In the genomic region with DNA sequence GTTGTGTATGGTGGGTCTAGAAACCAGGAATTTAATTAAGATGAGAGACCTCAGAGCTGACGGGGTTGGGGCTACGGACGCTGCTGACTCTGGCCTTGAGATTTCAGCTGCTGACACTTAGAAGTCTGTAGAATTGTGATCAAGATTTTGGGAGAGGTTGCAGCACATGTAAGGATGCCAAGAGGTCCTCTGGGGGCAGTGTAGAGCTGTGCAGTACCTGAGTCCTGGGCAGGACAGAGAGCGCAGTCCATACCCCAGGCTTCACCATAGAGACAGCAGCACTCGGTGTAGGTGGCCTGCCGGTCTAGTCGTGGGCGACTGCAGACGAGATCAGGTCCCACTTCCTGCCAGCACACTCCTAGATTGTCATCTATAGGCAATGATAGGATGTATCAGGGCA, we compare ENCODE assay signal across 17 mouse cellular contexts. TPM values are rescaled to one million over a fixed set of nuclear protein-coding genes. Genes with fewer than 3 reads are reported as not detected.
DNase-seq lines count a peak whose midpoint lies in the region; ATAC-seq and TF ChIP-seq lines count a peak whose summit lies in the region.
"Had no signal": no experiment of that assay in that cellular context is flagged by ENCODE, and none has a peak within 500 bp of the region (broad histone marks: within the 10 kb centered on the region; RNA-seq: fewer than 3 reads in every experiment).

No protein-coding gene starts in this region.

- H3K27ac ChIP-seq in intestine, postnatal 0 days (ENCODE audit: low read depth, low read length): no peak overlapping the region
- no peak overlapping the region for H3K27ac ChIP-seq in intestine, embryonic 15.5 days
- H3K27ac ChIP-seq in midbrain, postnatal 0 days (ENCODE audit: low read depth, low read length): no peak overlapping the region
- H3K27ac ChIP-seq in midbrain, embryonic 13.5 days: no peak overlapping the region
- H3K27ac ChIP-seq: heart, embryonic 10.5 days; hindbrain, embryonic 12.5 days had no signal

- no peak overlapping the region for H3K4me3 ChIP-seq in intestine, postnatal 0 days (ENCODE audit: low read depth, low read length)
- H3K4me3 ChIP-seq in intestine, embryonic 15.5 days (replicated peaks): no peak overlapping the region
- no peak overlapping the region for H3K4me3 ChIP-seq in midbrain, postnatal 0 days (ENCODE audit: low read depth, low read length)
- H3K4me3 ChIP-seq in midbrain, embryonic 13.5 days (replicated peaks): no peak overlapping the region
- H3K4me3 ChIP-seq: erythroblast, embryonic 14.5 days; heart, embryonic 10.5 days; hindbrain, embryonic 12.5 days had no signal

- 81% methylated on average over 9 of the region's 9 CpGs for WGBS in intestine, postnatal 0 days
- WGBS in intestine, embryonic 15.5 days: 76% methylated on average over 9 of the region's 9 CpGs
- 58% methylated on average over 9 of the region's 9 CpGs for WGBS in midbrain, postnatal 0 days
- 52% methylated on average over 9 of the region's 9 CpGs for WGBS in midbrain, embryonic 13.5 days

- no peaks in the 10 kb centered on the region; the same call in 1 of the 2 replicates for H3K4me1 ChIP-seq in intestine, postnatal 0 days (replicated peaks; ENCODE audit: control insufficient read depth, insufficient read depth, low read length)
- H3K4me1 ChIP-seq in intestine, embryonic 15.5 days (replicated peaks): peaks cover 7% of the 10 kb centered on the region; the same call in 1 of the 2 replicates
- no peaks in the 10 kb centered on the region for H3K4me1 ChIP-seq in midbrain, postnatal 0 days (ENCODE audit: insufficient read depth, low read length)
- peaks cover 10% of the 10 kb centered on the region for H3K4me1 ChIP-seq in midbrain, embryonic 13.5 days (replicated peaks)

- H3K9me3 ChIP-seq in intestine, postnatal 0 days (ENCODE audit: control insufficient read depth): no peaks in the 10 kb centered on the region
- no peaks in the 10 kb centered on the region for H3K9me3 ChIP-seq in intestine, embryonic 15.5 days
- no peaks in the 10 kb centered on the region for H3K9me3 ChIP-seq in midbrain, postnatal 0 days (ENCODE audit: low read length)
- H3K9me3 ChIP-seq in midbrain, embryonic 13.5 days: no peaks in the 10 kb centered on the region
- H3K9me3 ChIP-seq: heart, embryonic 10.5 days; hindbrain, embryonic 12.5 days had no signal

- H3K4me2 ChIP-seq in intestine, postnatal 0 days (replicated peaks; ENCODE audit: low read depth): no peak overlapping the region
- H3K4me2 ChIP-seq in intestine, embryonic 15.5 days (replicated peaks): no peak overlapping the region
- H3K4me2 ChIP-seq in midbrain, postnatal 0 days (ENCODE audit: low read depth, low read length, poor library complexity, severe bottlenecking): no peak overlapping the region
- no peak overlapping the region for H3K4me2 ChIP-seq in midbrain, embryonic 13.5 days (replicated peaks)
- H3K4me2 ChIP-seq: hindbrain, embryonic 12.5 days had no signal

- ATAC-seq in intestine, postnatal 0 days: no peak
- ATAC-seq in intestine, embryonic 15.5 days: no peak
- no peak for ATAC-seq in midbrain, postnatal 0 days (ENCODE audit: low FRiP score)
- no peak for ATAC-seq in midbrain, embryonic 13.5 days
- ATAC-seq in activated CD4-positive, CD25-positive, alpha-beta regulatory T cell, adult 4 months: no peak
- ATAC-seq in frontal cortex, adult (ENCODE audit: low TSS enrichment): no peak

- DNase-seq in midbrain, postnatal 0 days (ENCODE audit: low spot score): no peak
- DNase-seq in R1 (ENCODE audit: low read depth, low spot score): peak; percentile 81
- DNase-seq: adrenal gland, adult 8-10 months; kidney, adult 9 months; lung, postnatal 10 days; spleen, adult 18-20 months had no signal

- peak; percentile 49 for TF ChIP-seq CTCF in intestine, postnatal 0 days (IDR thresholded peaks at IDR 0.05; ENCODE audit: low read depth)
- peak; percentile 56 for TF ChIP-seq CTCF in midbrain, postnatal 0 days (IDR thresholded peaks at IDR 0.05)

- no peaks in the 10 kb centered on the region for H3K27me3 ChIP-seq in intestine, postnatal 0 days (replicated peaks; ENCODE audit: control insufficient read depth, insufficient read depth, low read length)
- H3K27me3 ChIP-seq in intestine, embryonic 15.5 days (replicated peaks): no peaks in the 10 kb centered on the region
- H3K27me3 ChIP-seq in midbrain, postnatal 0 days (ENCODE audit: insufficient read depth, low read length): 0 out of 2 replicates have a peak, but pooled peaks cover 3% of the 10 kb centered on the region
- H3K27me3 ChIP-seq in midbrain, embryonic 13.5 days: peaks cover 21% of the 10 kb centered on the region

- H3K9ac ChIP-seq in intestine, postnatal 0 days (ENCODE audit: low read depth, low read length): no peak overlapping the region
- no peak overlapping the region for H3K9ac ChIP-seq in intestine, embryonic 15.5 days
- H3K9ac ChIP-seq in midbrain, postnatal 0 days (replicated peaks; ENCODE audit: low read length, poor library complexity, severe bottlenecking): no peak overlapping the region
- H3K9ac ChIP-seq in midbrain, embryonic 13.5 days (replicated peaks): no peak overlapping the region
- H3K9ac ChIP-seq: hindbrain, embryonic 12.5 days had no signal

- no peaks in the 10 kb centered on the region for H3K36me3 ChIP-seq in intestine, postnatal 0 days (ENCODE audit: control insufficient read depth, insufficient read depth)
- peaks cover 3% of the 10 kb centered on the region; the same call in 1 of the 2 replicates for H3K36me3 ChIP-seq in intestine, embryonic 15.5 days
- H3K36me3 ChIP-seq in midbrain, postnatal 0 days (ENCODE audit: insufficient read depth, low read length): 0 out of 2 replicates have a peak, but pooled peaks cover 3% of the 10 kb centered on the region
- no peaks in the 10 kb centered on the region for H3K36me3 ChIP-seq in midbrain, embryonic 13.5 days
- H3K36me3 ChIP-seq: heart, embryonic 10.5 days; hindbrain, embryonic 12.5 days had no signal

RNA-seq across cellular contexts. Expression of a gene that starts 29.9 kb away (rescaled TPM):
- 40.7 and 43.7 TPM in 2 replicates for polyA plus RNA-seq in intestine, postnatal 0 days (2015; fragmentation: Nextera tagmentation; extraction: Ambion mirVana)
- polyA plus RNA-seq in intestine, embryonic 15.5 days (2015; fragmentation: Nextera tagmentation; extraction: Ambion mirVana): 75.9 and 92.8 TPM in 2 replicates
- 25.3 and 44.3 TPM in 2 replicates for total RNA-seq in midbrain, postnatal 0 days (2014; rRNA removed)
- polyA plus RNA-seq in midbrain, postnatal 0 days (2015; fragmentation: Nextera tagmentation; extraction: Ambion mirVana): 13.6 and 16.0 TPM in 2 replicates
- polyA plus RNA-seq in midbrain, embryonic 13.5 days (2015; fragmentation: Nextera tagmentation; extraction: Ambion mirVana): 8.0 and 9.1 TPM in 2 replicates
- 1 to 10 TPM in 1 of 2 experiments, under 1 TPM in 1; 0.94 to 1.3 TPM for polyA plus RNA-seq in activated CD4-positive, CD25-positive, alpha-beta regulatory T cell, adult 4 months (2017; shearing (Covaris generic))
- total RNA-seq: common myeloid progenitor, adult 5-6 weeks had no signal

RNA-seq across cellular contexts. Expression of a gene that starts 48.3 kb away (rescaled TPM):
- 26.9 and 29.1 TPM in 2 replicates for polyA plus RNA-seq in intestine, postnatal 0 days (2015; fragmentation: Nextera tagmentation; extraction: Ambion mirVana)
- polyA plus RNA-seq in intestine, embryonic 15.5 days (2015; fragmentation: Nextera tagmentation; extraction: Ambion mirVana): 35.0 and 35.5 TPM in 2 replicates
- total RNA-seq in midbrain, postnatal 0 days (2014; rRNA removed): 36.3 and 42.7 TPM in 2 replicates
- 24.1 and 25.1 TPM in 2 replicates for polyA plus RNA-seq in midbrain, postnatal 0 days (2015; fragmentation: Nextera tagmentation; extraction: Ambion mirVana)
- polyA plus RNA-seq in midbrain, embryonic 13.5 days (2015; fragmentation: Nextera tagmentation; extraction: Ambion mirVana): 67.2 and 84.3 TPM in 2 replicates
- 10 to 100 TPM; 48.9 to 66.0 TPM for polyA plus RNA-seq in activated CD4-positive, CD25-positive, alpha-beta regulatory T cell, adult 4 months (2017; shearing (Covaris generic))

RNA-seq across cellular contexts. Expression of a gene that starts 49.3 kb away (rescaled TPM):
- 6.6 and 7.5 TPM in 2 replicates for polyA plus RNA-seq in intestine, postnatal 0 days (2015; fragmentation: Nextera tagmentation; extraction: Ambion mirVana)
- polyA plus RNA-seq in intestine, embryonic 15.5 days (2015; fragmentation: Nextera tagmentation; extraction: Ambion mirVana): 16.2 and 16.5 TPM in 2 replicates
- 111 and 147 TPM in 2 replicates for total RNA-seq in midbrain, postnatal 0 days (2014; rRNA removed)
- 59.8 and 60.9 TPM in 2 replicates for polyA plus RNA-seq in midbrain, postnatal 0 days (2015; fragmentation: Nextera tagmentation; extraction: Ambion mirVana)
- polyA plus RNA-seq in midbrain, embryonic 13.5 days (2015; fragmentation: Nextera tagmentation; extraction: Ambion mirVana): 39.4 and 51.6 TPM in 2 replicates
- polyA plus RNA-seq in activated CD4-positive, CD25-positive, alpha-beta regulatory T cell, adult 4 months (2017; shearing (Covaris generic)): not detected

RNA-seq across cellular contexts. Expression of a gene that starts 49.7 kb away (rescaled TPM):
- 0.61 and 0.72 TPM in 2 replicates for polyA plus RNA-seq in intestine, postnatal 0 days (2015; fragmentation: Nextera tagmentation; extraction: Ambion mirVana)
- polyA plus RNA-seq in intestine, embryonic 15.5 days (2015; fragmentation: Nextera tagmentation; extraction: Ambion mirVana): 1.8 TPM in 1 of 2 replicates, not detected in the other
- total RNA-seq in midbrain, postnatal 0 days (2014; rRNA removed): not detected in 2 replicates
- polyA plus RNA-seq in midbrain, postnatal 0 days (2015; fragmentation: Nextera tagmentation; extraction: Ambion mirVana): not detected in 2 replicates
- polyA plus RNA-seq in midbrain, embryonic 13.5 days (2015; fragmentation: Nextera tagmentation; extraction: Ambion mirVana): 0.53 TPM in 1 of 2 replicates, not detected in the other
- polyA plus RNA-seq in activated CD4-positive, CD25-positive, alpha-beta regulatory T cell, adult 4 months (2017; shearing (Covaris generic)): 1 to 10 TPM; 1.4 to 3.3 TPM
- total RNA-seq: common myeloid progenitor, adult 5-6 weeks; layer of hippocampus, postnatal 10 days had no signal
- polyA plus RNA-seq: erythroblast, embryonic 14.5 days; neural tube, embryonic 14.5 days had no signal
